In genomic region chr7:99818181-99818725, GRCm38 (mm10) we compare ENCODE assay signal across 14 mouse cellular contexts. TPM values are rescaled to one million over a fixed set of nuclear protein-coding genes. Genes with fewer than 3 reads are reported as not detected.
A peak's percentile ranks its signal among the peaks of the same experiment; 100 is the strongest.
DNase-seq lines count a peak whose midpoint lies in the region; ATAC-seq and TF ChIP-seq lines count a peak whose summit lies in the region.
"Not testable (repeated sequence)": the region's sequence is repeated elsewhere in the genome, so short reads cannot be mapped to it uniquely, and the experiment has no call there.
"Had no signal": no experiment of that assay in that cellular context is flagged by ENCODE, and none has a peak within 500 bp of the region (broad histone marks: within the 10 kb centered on the region; RNA-seq: fewer than 3 reads in every experiment).

No protein-coding gene starts in this region.

- TF ChIP-seq CTCF in intestine, postnatal 0 days (IDR thresholded peaks at IDR 0.05; ENCODE audit: low read depth); lung, adult 2 months (IDR thresholded peaks at IDR 0.05; ENCODE audit: insufficient read depth, low read length): not testable (repeated sequence)

- WGBS in heart, embryonic 14.5 days: 23% methylated on average over 9 of the region's 9 CpGs
- 35% methylated on average over 9 of the region's 9 CpGs for WGBS in intestine, postnatal 0 days
- 16% methylated on average over 9 of the region's 9 CpGs for WGBS in liver, embryonic 11.5 days
- WGBS in lung, adult 2 months: 41% methylated on average over 9 of the region's 9 CpGs
- 29% methylated on average over 9 of the region's 9 CpGs for WGBS in stomach, embryonic 15.5 days

- DNase-seq in liver, embryonic 11.5 days (ENCODE audit: low spot score): not testable (repeated sequence)
- DNase-seq in lung, adult 2 months: peak; percentile 20
- DNase-seq in lung, postnatal 4 days: peak; percentile 20 to 45
- DNase-seq in thymus, postnatal 25 days: peak; percentile 80

- not testable (repeated sequence) for H3K9me3 ChIP-seq in heart, embryonic 14.5 days (ENCODE audit: control insufficient read depth, low read length); intestine, postnatal 0 days (ENCODE audit: control insufficient read depth); liver, embryonic 11.5 days (ENCODE audit: control insufficient read depth, low read length); stomach, embryonic 15.5 days

- TF ChIP-seq POLR2A in lung, adult 2 months (IDR thresholded peaks at IDR 0.05; ENCODE audit: borderline replicate concordance, extremely low read depth, low read depth, low read length): not testable (repeated sequence)

- H3K4me2 ChIP-seq in heart, embryonic 14.5 days (ENCODE audit: low read length): 0 out of 2 replicates have a peak overlapping the region, but pooled peaks have one; percentile 3
- 0 out of 2 replicates have a peak overlapping the region, but pooled peaks have one; percentile 24 for H3K4me2 ChIP-seq in intestine, postnatal 0 days (replicated peaks; ENCODE audit: low read depth)
- H3K4me2 ChIP-seq in liver, embryonic 11.5 days: peak overlapping the region; percentile 47
- 0 out of 2 replicates have a peak overlapping the region, but pooled peaks have one; percentile 23 for H3K4me2 ChIP-seq in stomach, embryonic 15.5 days

- H3K9ac ChIP-seq in heart, embryonic 14.5 days (ENCODE audit: low read length): 0 out of 2 replicates have a peak overlapping the region, but pooled peaks have one; percentile 11
- not testable (repeated sequence) for H3K9ac ChIP-seq in intestine, postnatal 0 days (ENCODE audit: low read depth, low read length); stomach, embryonic 15.5 days
- 0 out of 2 replicates have a peak overlapping the region, but pooled peaks have one; percentile 14 for H3K9ac ChIP-seq in liver, embryonic 11.5 days (ENCODE audit: low read depth, low read length)

- not testable (repeated sequence) for H3K4me1 ChIP-seq in heart, embryonic 14.5 days (ENCODE audit: control insufficient read depth in 2 of 2, insufficient read depth in 2 of 2, low read length in 2 of 2); intestine, postnatal 0 days (replicated peaks; ENCODE audit: control insufficient read depth, insufficient read depth, low read length); lung, adult 2 months (ENCODE audit: control insufficient read depth, insufficient read depth, low read length); stomach, embryonic 15.5 days
- H3K4me1 ChIP-seq in liver, embryonic 11.5 days (replicated peaks; ENCODE audit: control insufficient read depth, insufficient read depth, low read length): peaks cover 19% of the 10 kb centered on the region

- H3K4me3 ChIP-seq in heart, embryonic 14.5 days (ENCODE audit: control insufficient read depth in 1 of 2, insufficient read depth in 1 of 2, low read depth in 1 of 2, low read length in 2 of 2); intestine, postnatal 0 days (ENCODE audit: low read depth, low read length); liver, embryonic 11.5 days (ENCODE audit: low read depth, low read length); lung, adult 2 months (replicated peaks; ENCODE audit: extremely low read depth, low read depth, low read length); stomach, embryonic 15.5 days (replicated peaks): not testable (repeated sequence)

- not testable (repeated sequence) for H3K27me3 ChIP-seq in heart, embryonic 14.5 days (ENCODE audit: control insufficient read depth, insufficient read depth, low read length); intestine, postnatal 0 days (replicated peaks; ENCODE audit: control insufficient read depth, insufficient read depth, low read length); liver, embryonic 11.5 days (replicated peaks; ENCODE audit: control insufficient read depth, insufficient read depth, low read length); stomach, embryonic 15.5 days (replicated peaks)

- ATAC-seq in activated CD4-positive, CD25-positive, alpha-beta regulatory T cell, adult 4 months: peak; percentile 27
- ATAC-seq in heart, embryonic 14.5 days (ENCODE audit: insufficient number of reproducible peaks, insufficient read depth, low FRiP score, low read depth); intestine, postnatal 0 days; liver, embryonic 11.5 days (replicated peaks; ENCODE audit: low FRiP score): not testable (repeated sequence)
- ATAC-seq in stomach, embryonic 15.5 days (ENCODE audit: insufficient read depth, low FRiP score, low read depth): 0 out of 2 replicates have a peak, but pooled peaks have one; percentile 18

- H3K36me3 ChIP-seq in heart, embryonic 14.5 days (ENCODE audit: control insufficient read depth, insufficient read depth, low read length): peaks cover 13% of the 10 kb centered on the region
- peaks cover 18% of the 10 kb centered on the region for H3K36me3 ChIP-seq in intestine, postnatal 0 days (ENCODE audit: control insufficient read depth, insufficient read depth)
- H3K36me3 ChIP-seq in liver, embryonic 11.5 days (ENCODE audit: control insufficient read depth, insufficient read depth, low read length); stomach, embryonic 15.5 days: not testable (repeated sequence)

- not testable (repeated sequence) for H3K27ac ChIP-seq in heart, embryonic 14.5 days (replicated peaks in 1 of 2; ENCODE audit: control insufficient read depth in 1 of 2, insufficient read depth in 1 of 2, low read depth in 2 of 2, low read length in 2 of 2); intestine, postnatal 0 days (ENCODE audit: low read depth, low read length); stomach, embryonic 15.5 days
- H3K27ac ChIP-seq in liver, embryonic 11.5 days (ENCODE audit: low read depth, low read length): peak overlapping the region; percentile 19; the same call in 1 of the 2 replicates

RNA-seq across cellular contexts. Expression of gene Neu3, which starts 10.0 kb away (rescaled TPM):
- 10 to 100 TPM; 24.2 to 29.1 TPM for polyA plus RNA-seq in activated CD4-positive, CD25-positive, alpha-beta regulatory T cell, adult 4 months (2017; shearing (Covaris generic))
- polyA plus RNA-seq in heart, embryonic 14.5 days (2014; fragmentation: Nextera tagmentation; extraction: Ambion mirVana): 4.0 and 4.2 TPM in 2 replicates
- polyA plus RNA-seq in intestine, postnatal 0 days (2015; fragmentation: Nextera tagmentation; extraction: Ambion mirVana): 2.5 TPM in 2 replicates
- 5.4 and 5.9 TPM in 2 replicates for polyA plus RNA-seq in liver, embryonic 11.5 days (2014; fragmentation: Nextera tagmentation; extraction: Ambion mirVana)
- polyA plus RNA-seq in lung, adult 2 months (2012; rRNA removed): 3.4 TPM in 2 replicates
- 5.4 and 6.0 TPM in 2 replicates for polyA plus RNA-seq in stomach, embryonic 15.5 days (2015; fragmentation: Nextera tagmentation; extraction: Ambion mirVana)

RNA-seq across cellular contexts. Expression of gene Xrra1, which starts 40.7 kb away (rescaled TPM):
- polyA plus RNA-seq in activated CD4-positive, CD25-positive, alpha-beta regulatory T cell, adult 4 months (2017; shearing (Covaris generic)): under 1 TPM; 0.32 to 0.34 TPM
- polyA plus RNA-seq in heart, embryonic 14.5 days (2014; fragmentation: Nextera tagmentation; extraction: Ambion mirVana): 0.09 TPM in 2 replicates
- 0.17 TPM in 1 of 2 replicates, not detected in the other for polyA plus RNA-seq in intestine, postnatal 0 days (2015; fragmentation: Nextera tagmentation; extraction: Ambion mirVana)
- polyA plus RNA-seq in liver, embryonic 11.5 days (2014; fragmentation: Nextera tagmentation; extraction: Ambion mirVana): 0.10 and 0.17 TPM in 2 replicates
- polyA plus RNA-seq in lung, adult 2 months (2012; rRNA removed): 0.87 and 1.1 TPM in 2 replicates
- polyA plus RNA-seq in stomach, embryonic 15.5 days (2015; fragmentation: Nextera tagmentation; extraction: Ambion mirVana): 0.21 and 0.35 TPM in 2 replicates

RNA-seq across cellular contexts. Expression of gene Spcs2, which starts 45.0 kb away (rescaled TPM):
- polyA plus RNA-seq in activated CD4-positive, CD25-positive, alpha-beta regulatory T cell, adult 4 months (2017; shearing (Covaris generic)): 100 to 1,000 TPM; 511 to 516 TPM
- polyA plus RNA-seq in heart, embryonic 14.5 days (2014; fragmentation: Nextera tagmentation; extraction: Ambion mirVana): 169 TPM in 2 replicates
- 237 and 238 TPM in 2 replicates for polyA plus RNA-seq in intestine, postnatal 0 days (2015; fragmentation: Nextera tagmentation; extraction: Ambion mirVana)
- 301 and 312 TPM in 2 replicates for polyA plus RNA-seq in liver, embryonic 11.5 days (2014; fragmentation: Nextera tagmentation; extraction: Ambion mirVana)
- 21.5 and 45.6 TPM in 2 replicates for polyA plus RNA-seq in lung, adult 2 months (2012; rRNA removed)
- polyA plus RNA-seq in stomach, embryonic 15.5 days (2015; fragmentation: Nextera tagmentation; extraction: Ambion mirVana): 386 and 415 TPM in 2 replicates

RNA-seq across cellular contexts. Expression of gene Olfr521, which starts 54.9 kb away (rescaled TPM):
- not detected for polyA plus RNA-seq in activated CD4-positive, CD25-positive, alpha-beta regulatory T cell, adult 4 months (2017; shearing (Covaris generic))
- not detected in 2 replicates for polyA plus RNA-seq in heart, embryonic 14.5 days (2014; fragmentation: Nextera tagmentation; extraction: Ambion mirVana)
- not detected in 2 replicates for polyA plus RNA-seq in intestine, postnatal 0 days (2015; fragmentation: Nextera tagmentation; extraction: Ambion mirVana)
- polyA plus RNA-seq in liver, embryonic 11.5 days (2014; fragmentation: Nextera tagmentation; extraction: Ambion mirVana): not detected in 2 replicates
- not detected in 2 replicates for polyA plus RNA-seq in lung, adult 2 months (2012; rRNA removed)
- not detected in 2 replicates for polyA plus RNA-seq in stomach, embryonic 15.5 days (2015; fragmentation: Nextera tagmentation; extraction: Ambion mirVana)
- polyA plus RNA-seq: adrenal gland, adult 2 months; embryonic facial prominence, embryonic 14.5 days; forebrain, postnatal 0 days; hindbrain, embryonic 15.5 days; midbrain, embryonic 10.5 days; neural tube, embryonic 12.5 days had no signal
